Mouse (Mus musculus) ES-CJ7 (cell line): Measurements from ENCODE around the gene Trim38.

Experiments
- DNase-seq: peaks from one replicate; pipeline ENCODE4 v3.0.0; 2011; ENCODE audit warnings: low read depth, low spot score

Gene Trim38

DNA sequence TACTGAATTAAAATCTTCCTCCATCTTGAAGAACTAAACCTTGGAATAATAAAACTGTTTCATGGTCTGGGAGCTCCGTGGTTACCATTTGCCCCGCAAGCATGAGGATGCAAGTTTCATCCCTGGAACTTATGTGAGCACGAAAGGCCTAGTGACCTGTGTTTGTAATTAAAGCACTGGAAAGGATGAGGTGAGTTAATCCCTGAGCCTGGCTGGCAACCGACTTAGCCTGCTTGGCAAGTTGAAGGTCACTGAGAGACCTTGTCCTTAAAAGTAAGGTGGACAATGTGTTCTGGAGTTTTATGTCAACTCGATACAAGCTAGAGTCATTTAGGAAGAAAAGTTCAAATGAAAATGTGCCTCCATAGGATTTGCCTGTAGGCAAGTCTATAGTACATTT lies 65.1 kb downstream of the Trim38 start:
- DNase-seq = no peak

GRCm38 (mm10) chr13:23836630-23837029 lies 66.9 kb downstream of the Trim38 start:
- no peak for DNase-seq

DNA sequence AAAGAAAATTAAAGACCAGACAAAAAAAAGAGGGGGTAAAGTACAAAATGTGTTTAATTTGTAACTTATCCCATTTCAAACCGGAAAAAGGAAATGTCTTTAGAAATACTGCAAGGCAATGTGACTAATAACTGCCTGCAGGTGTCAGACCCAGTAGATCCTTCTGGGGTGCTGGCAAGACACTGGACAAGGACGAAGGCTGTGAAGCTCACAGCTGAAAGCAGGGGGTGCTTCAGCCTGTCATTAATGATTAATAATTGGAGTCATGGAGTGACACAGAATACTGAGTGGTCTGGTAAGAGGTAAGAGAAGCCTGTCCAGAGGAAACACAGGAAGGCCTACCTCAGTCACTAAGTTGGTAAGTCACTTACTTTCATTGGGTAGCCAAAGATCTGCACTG lies 69.6 kb downstream of the Trim38 start, which contains the start of gene Slc17a3:
Gene Slc17a3 (plus strand): TSS at position 127 of the 400 bp plus-strand sequence.
- no peak for DNase-seq
